Mouse (Mus musculus) embryonic facial prominence, embryonic 11.5 days (tissue): Measurements from ENCODE around the gene Inpp5a. TPM values are rescaled to one million over a fixed set of nuclear protein-coding genes. Genes with fewer than 3 reads are reported as not detected.
A peak's percentile ranks its signal among the peaks of the same experiment; 100 is the strongest.

ENCODE experiments used
- ATAC-seq: fragments of 200-750 bp; cut with Nextera tagmentation; replicated peaks from 2 replicates; pipeline ENCODE4 v1.8.0; 2017; ENCODE audit warnings: low read depth; ENCODE audit not compliant: insufficient number of reproducible peaks, low FRiP score, low TSS enrichment
- DNase-seq: peaks from one replicate; pipeline ENCODE4 v3.0.0-alpha.2; 2015; ENCODE audit warnings: low spot score
- H3K27ac ChIP-seq: fragments of 300-500 bp; sonication (generic); replicated peaks from 2 replicates; pipeline ENCODE4 v1.5.1; 2014; ENCODE audit warnings: mild to moderate bottlenecking, low read depth, low read length, control low read depth
- H3K27me3 ChIP-seq: fragments of 300-500 bp; sonication (generic); 2 replicates; pipeline ENCODE4 v1.6.1; 2014; ENCODE audit warnings: mild to moderate bottlenecking, low read length, moderate library complexity, mixed read lengths; ENCODE audit not compliant: control insufficient read depth, insufficient read depth
- H3K36me3 ChIP-seq: fragments of 300-500 bp; sonication (generic); replicated peaks from 2 replicates; pipeline ENCODE4 v1.6.1; 2014; ENCODE audit warnings: low read depth, mild to moderate bottlenecking, low read length, moderate library complexity, mixed read lengths; ENCODE audit not compliant: control insufficient read depth, insufficient read depth
- H3K4me1 ChIP-seq: fragments of 300-500 bp; sonication (generic); 2 replicates; pipeline ENCODE4 v1.6.1; 2014; ENCODE audit warnings: low read length, mixed read lengths; ENCODE audit not compliant: control insufficient read depth, insufficient read depth
- H3K4me2 ChIP-seq: fragments of 300-500 bp; sonication (generic); 2 replicates; pipeline ENCODE4 v1.6.1; 2014; ENCODE audit warnings: low read depth, mild to moderate bottlenecking, control low read depth, low read length, moderate library complexity
- H3K4me3 ChIP-seq: fragments of 300-500 bp; sonication (generic); 2 replicates; pipeline ENCODE4 v1.5.1; 2014; ENCODE audit warnings: low read depth, low read length, control low read depth
- H3K9ac ChIP-seq: fragments of 300-500 bp; sonication (generic); replicated peaks from 2 replicates; pipeline ENCODE4 v1.6.1; 2014; ENCODE audit warnings: mild to moderate bottlenecking, control low read depth, low read length
- H3K9me3 ChIP-seq: fragments of 300-500 bp; sonication (generic); replicated peaks from 2 replicates; pipeline ENCODE4 v1.6.1; 2016; ENCODE audit warnings: mild to moderate bottlenecking, low read length, inconsistent platforms, mixed read lengths; ENCODE audit not compliant: control insufficient read depth
- WGBS: fragments of 180-500 bp; shearing (Covaris S2); extraction: QIAGEN DNeasy Blood & Tissue Kit; methylation state at CpG from one replicate; pipeline ENCODE4 v1.1.7; 2014; 5-methylcytosine and 5-hydroxymethylcytosine counted together
- polyA plus RNA-seq: library from polyadenylated mRNA; unstranded; fragments of >200 nt; fragmentation: Nextera tagmentation; extraction: Ambion mirVana; gene quantifications from 2 replicates; pipeline ENCODE4 v1.2.1, GENCODE M21; 2014

The Inpp5a gene
- polyA plus RNA-seq, 1 experiment from 2014 or later: 28.4 TPM

- Histone ChIP-seq H3K9me3 (no peaks in the 10 kb centered on the region), H3K4me3 (no peak overlapping the region), H3K27ac (no peak overlapping the region), H3K4me2 (no peak overlapping the region), H3K27me3 (no peaks in the 10 kb centered on the region), H3K4me1 (peaks cover 14% of the 10 kb centered on the region), H3K36me3 (no peaks in the 10 kb centered on the region), H3K9ac (no peak overlapping the region)
- no peak for DNase-seq
- ATAC-seq: no peak
- 86% methylated on average over 4 of the region's 4 CpGs for WGBS
Measured at GRCm38 (mm10) chr7:139359906-139360305, 29.0 kb upstream of the Inpp5a start.

DNA sequence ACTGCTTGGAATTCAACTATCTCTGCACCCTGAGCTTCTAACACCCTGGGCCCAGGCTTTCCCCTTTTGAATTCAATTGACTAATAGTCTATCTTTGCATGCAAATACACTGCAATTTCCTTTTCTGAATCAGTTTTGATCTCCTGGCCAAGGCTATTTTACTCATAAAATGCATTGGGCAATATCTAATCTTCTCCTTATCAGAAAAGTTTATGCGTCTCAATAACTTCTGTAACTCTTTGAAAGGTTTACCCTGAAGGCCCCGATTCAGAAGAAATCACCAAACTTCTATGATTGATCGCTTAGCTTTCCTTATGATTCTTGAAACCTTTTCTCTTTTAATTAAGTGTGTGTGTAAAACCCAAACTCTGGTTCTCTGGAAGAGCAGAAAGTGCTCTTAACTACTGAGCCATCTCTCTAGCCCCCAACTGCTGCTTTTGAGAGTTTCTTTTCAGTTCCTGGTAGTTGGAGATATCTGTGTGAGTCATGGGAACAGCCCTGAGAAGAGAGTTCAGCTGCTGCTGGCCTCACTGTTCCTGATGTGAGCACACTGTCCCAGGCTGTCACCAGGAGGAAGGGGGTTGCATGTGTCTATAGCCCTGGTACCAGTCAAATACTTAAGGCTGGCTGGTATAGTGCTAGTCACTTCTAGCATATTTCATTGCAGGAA, 27.9 kb upstream of the Inpp5a start:
- WGBS: 92% methylated on average over 3 of the region's 3 CpGs
- Histone ChIP-seq H3K36me3 (no peaks in the 10 kb centered on the region), H3K9me3 (no peaks in the 10 kb centered on the region), H3K4me2 (no peak overlapping the region), H3K27ac (no peak overlapping the region), H3K4me1 (peaks cover 15% of the 10 kb centered on the region), H3K4me3 (no peak overlapping the region), H3K27me3 (no peaks in the 10 kb centered on the region), H3K9ac (no peak overlapping the region)
- no peak for DNase-seq
- no peak for ATAC-seq

DNA sequence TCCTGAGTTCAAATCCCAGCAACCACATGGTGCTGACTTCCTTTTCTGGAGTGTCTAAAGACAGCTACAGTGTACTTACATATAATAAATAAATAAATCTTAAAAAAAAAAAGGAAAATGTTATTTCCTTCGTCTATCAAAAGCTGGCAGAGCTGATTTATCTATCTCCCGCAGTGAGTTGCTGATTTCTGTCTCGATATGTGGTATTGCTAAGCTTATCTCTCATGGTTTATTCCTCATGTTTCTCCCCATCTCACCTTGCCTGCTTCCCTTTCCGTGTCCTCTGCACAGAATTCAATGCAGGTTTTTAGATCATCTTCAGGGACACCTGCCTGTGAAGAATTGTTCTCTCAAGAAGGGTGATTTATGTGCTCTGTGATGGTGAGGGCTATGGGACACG, 27.1 kb upstream of the Inpp5a start:
- DNase-seq (no peak), ATAC-seq (no peak)
- peaks cover 15% of the 10 kb centered on the region for H3K4me1 ChIP-seq
- H3K9me3 ChIP-seq: no peaks in the 10 kb centered on the region
- no peaks in the 10 kb centered on the region for H3K36me3 ChIP-seq
- no peak overlapping the region for H3K9ac ChIP-seq
- no peaks in the 10 kb centered on the region for H3K27me3 ChIP-seq
- H3K4me2 ChIP-seq: no peak overlapping the region
- no peak overlapping the region for H3K4me3 ChIP-seq
- 95% methylated on average over 5 of the region's 5 CpGs for WGBS
- H3K27ac ChIP-seq: no peak overlapping the region

GRCm38 (mm10) chr7:139362514-139362913, 26.4 kb upstream of the Inpp5a start:
- no peak overlapping the region for H3K4me2 ChIP-seq
- 91% methylated on average over 3 of the region's 3 CpGs for WGBS
- H3K27ac ChIP-seq: no peak overlapping the region
- no peak for DNase-seq
- no peaks in the 10 kb centered on the region for H3K9me3 ChIP-seq
- H3K4me1 ChIP-seq: peaks cover 15% of the 10 kb centered on the region
- ATAC-seq: no peak
- no peaks in the 10 kb centered on the region for H3K27me3 ChIP-seq
- no peaks in the 10 kb centered on the region for H3K36me3 ChIP-seq
- no peak overlapping the region for H3K9ac ChIP-seq
- H3K4me3 ChIP-seq: no peak overlapping the region

DNA sequence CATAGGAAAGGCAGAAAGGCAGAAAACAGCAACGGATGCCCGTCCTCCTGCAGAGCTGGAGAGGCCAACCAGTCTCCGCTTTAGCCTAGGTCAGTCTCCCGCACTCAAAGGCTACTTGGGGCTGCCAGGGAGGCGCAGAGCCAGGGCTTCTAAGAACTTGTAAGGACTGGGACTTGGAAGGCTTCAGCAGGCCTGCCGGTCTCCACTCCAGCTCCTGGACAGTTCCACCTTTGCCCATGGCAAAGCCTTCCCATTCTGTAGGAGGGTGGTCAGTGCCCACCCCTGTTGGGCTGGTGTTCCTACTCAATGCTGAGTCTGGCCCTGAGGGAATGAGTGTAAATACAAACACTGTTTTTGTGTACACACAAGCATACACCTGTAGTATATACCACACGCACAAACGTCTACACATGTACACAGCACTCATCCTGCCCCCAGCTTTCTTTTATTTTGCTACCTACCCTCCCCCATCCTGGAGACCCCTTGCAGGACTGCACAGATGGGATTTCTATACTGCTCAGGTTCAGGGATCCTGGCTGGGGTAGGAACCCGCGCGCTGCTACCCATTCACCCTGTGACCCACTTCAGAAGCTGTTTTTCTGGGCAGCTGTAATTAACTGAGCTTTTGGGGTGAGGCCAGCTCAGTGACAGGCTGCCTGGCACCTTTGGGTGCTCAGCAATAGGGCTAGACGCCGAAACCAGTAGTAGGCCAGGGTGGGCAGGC, 25.5 kb upstream of the Inpp5a start:
- Histone ChIP-seq H3K4me3 (no peak overlapping the region), H3K27ac (peak overlapping the region; percentile 75), H3K36me3 (no peaks in the 10 kb centered on the region), H3K4me2 (no peak overlapping the region), H3K4me1 (peaks cover 15% of the 10 kb centered on the region), H3K9ac (no peak overlapping the region), H3K27me3 (no peaks in the 10 kb centered on the region), H3K9me3 (no peaks in the 10 kb centered on the region)
- ATAC-seq (peak; percentile 39), DNase-seq (peak; percentile 20)
- WGBS: 50% methylated on average over 13 of the region's 13 CpGs

DNA sequence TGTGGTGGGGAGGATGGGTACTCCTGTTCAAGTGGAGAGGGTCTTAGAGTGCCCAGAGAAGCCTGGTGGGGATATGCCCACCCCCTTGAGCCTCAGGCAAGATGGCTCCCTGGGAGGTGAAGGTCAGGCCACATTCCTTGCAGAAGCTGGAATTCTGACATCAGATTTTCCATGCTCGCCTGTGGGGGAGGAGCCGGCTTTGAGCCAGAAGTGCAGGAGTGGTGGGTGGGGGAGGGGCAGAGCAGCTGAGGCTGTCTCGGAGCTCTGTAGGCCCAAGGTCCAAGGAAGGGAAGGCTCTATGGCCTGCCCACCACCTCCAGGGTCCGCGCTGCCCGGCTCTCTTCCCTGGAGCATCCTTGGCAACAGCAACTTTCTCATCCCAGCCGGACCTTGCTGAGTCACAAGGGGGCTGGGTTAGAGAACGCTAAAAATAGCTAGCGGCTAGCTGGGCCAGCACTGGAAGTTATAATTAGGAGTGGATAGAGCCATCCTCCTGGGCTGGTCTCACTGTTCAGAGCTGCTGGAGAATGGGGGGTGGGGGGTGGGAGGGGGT, 24.8 kb upstream of the Inpp5a start:
- ATAC-seq (peak; percentile 66), DNase-seq (peak; percentile 91)
- WGBS: 2% methylated on average over 9 of the region's 9 CpGs
- Histone ChIP-seq H3K4me2 (peak overlapping the region; percentile 19; the same call in 1 of the 2 replicates), H3K27me3 (no peaks in the 10 kb centered on the region), H3K27ac (peak overlapping the region; percentile 75), H3K36me3 (no peaks in the 10 kb centered on the region), H3K4me3 (no peak overlapping the region), H3K9ac (peak overlapping the region; percentile 39), H3K9me3 (no peaks in the 10 kb centered on the region), H3K4me1 (peaks cover 15% of the 10 kb centered on the region)

DNA sequence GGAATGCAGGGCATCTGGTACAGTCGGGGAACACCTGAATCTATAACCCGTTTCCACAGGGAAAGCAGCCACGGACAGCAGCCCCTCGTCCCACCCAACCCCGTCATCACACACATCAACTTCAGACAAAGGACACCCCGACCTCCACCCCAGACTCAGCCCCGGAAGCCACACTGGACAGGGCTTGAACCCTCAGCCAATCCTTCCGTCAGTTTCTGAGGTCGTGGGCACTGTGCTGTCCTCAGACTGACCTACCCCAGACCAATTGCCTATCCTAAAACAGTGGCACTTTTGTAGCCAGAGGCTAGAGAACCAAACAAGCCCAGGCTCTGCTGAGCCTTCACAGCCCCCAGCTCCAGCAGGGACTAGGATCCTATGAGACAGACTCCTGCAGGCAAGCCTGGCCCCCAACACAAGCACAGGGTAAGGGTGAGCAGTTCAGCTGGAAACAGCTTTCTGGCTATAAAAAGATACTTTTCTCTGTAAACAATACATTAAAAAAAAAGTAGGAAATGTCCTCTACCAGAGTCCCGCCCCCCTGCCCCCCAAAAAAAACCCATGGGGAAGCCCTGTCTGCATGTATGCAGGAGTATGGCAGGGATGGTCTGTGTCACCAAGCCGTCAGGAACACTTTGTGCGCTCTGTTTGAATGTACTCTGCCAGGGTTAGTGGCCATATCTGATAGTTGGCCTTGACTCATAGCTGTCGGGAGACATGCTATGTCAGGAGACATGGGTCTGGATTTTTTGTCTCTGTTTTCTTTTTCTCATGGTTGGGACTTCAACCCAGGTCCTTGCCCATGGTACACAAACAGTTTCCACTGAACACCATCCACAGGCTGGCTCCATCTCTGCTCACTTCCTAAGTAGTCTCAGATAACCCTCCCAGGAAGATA, 23.7 kb upstream of the Inpp5a start:
- DNase-seq (peak; percentile 3), ATAC-seq (no peak)
- H3K27ac ChIP-seq: no peak overlapping the region
- peaks cover 15% of the 10 kb centered on the region for H3K4me1 ChIP-seq
- H3K27me3 ChIP-seq: no peaks in the 10 kb centered on the region
- WGBS: 70% methylated on average over 13 of the region's 13 CpGs
- H3K9me3 ChIP-seq: no peaks in the 10 kb centered on the region
- no peak overlapping the region for H3K9ac ChIP-seq
- H3K36me3 ChIP-seq: no peaks in the 10 kb centered on the region
- H3K4me2 ChIP-seq: no peak overlapping the region
- H3K4me3 ChIP-seq: no peak overlapping the region
